Mouse (Mus musculus) retina, postnatal 1 day (tissue): ENCODE results near the gene Glt8d2.
A peak's percentile ranks its signal among the peaks of the same experiment; 100 is the strongest.
"Not testable (repeated sequence)": the region's sequence is repeated elsewhere in the genome, so short reads cannot be mapped to it uniquely, and the experiment has no call there.

Source experiments
- DNase-seq: peaks from one replicate; pipeline ENCODE4 v3.0.0-alpha.2; 2012

Glt8d2 gene

GRCm38 (mm10) chr10:82641481-82641880 is 49.0 kb downstream of the Glt8d2 start:
- DNase-seq = no peak

GRCm38 (mm10) chr10:82639032-82639698 is 51.3 kb downstream of the Glt8d2 start:
- DNase-seq = no peak

- no peak for DNase-seq
Measured at GRCm38 (mm10) chr10:82636321-82636720, 54.1 kb downstream of the Glt8d2 start.

- no peak for DNase-seq
Measured at GRCm38 (mm10) chr10:82634348-82634747, 56.1 kb downstream of the Glt8d2 start.

- DNase-seq = no peak
Measured at GRCm38 (mm10) chr10:82632496-82633280, 57.8 kb downstream of the Glt8d2 start.

- no peak for DNase-seq
Measured at GRCm38 (mm10) chr10:82631133-82631532, 59.3 kb downstream of the Glt8d2 start.

GRCm38 (mm10) chr10:82630497-82630896 is 60.0 kb downstream of the Glt8d2 start:
- DNase-seq = peak; percentile 9

GRCm38 (mm10) chr10:82629586-82630255 is 60.7 kb downstream of the Glt8d2 start, which contains the start of gene Tdg:
Gene Tdg (plus strand): TSS chr10:82629828.
- DNase-seq = peak; percentile 96

- DNase-seq = no peak
Measured at GRCm38 (mm10) chr10:82629111-82629585, 61.3 kb downstream of the Glt8d2 start.

GRCm38 (mm10) chr10:82623553-82623932 is 66.9 kb downstream of the Glt8d2 start:
- not testable (repeated sequence) for DNase-seq

GRCm38 (mm10) chr10:82622671-82623552 is 67.5 kb downstream of the Glt8d2 start, which contains the start of gene 1190007I07Rik:
Gene 1190007I07Rik (minus strand): TSS chr10:82623228.
- peak; percentile 96 for DNase-seq

GRCm38 (mm10) chr10:82622235-82622634 is 68.2 kb downstream of the Glt8d2 start:
- DNase-seq = peak; percentile 7
